Mouse (Mus musculus): ENCODE measurements around the gene 9530053A07Rik. TPM values are rescaled to one million over a fixed set of nuclear protein-coding genes. Genes with fewer than 3 reads are reported as not detected.

9530053A07Rik gene
- polyA plus RNA-seq, 1 experiment, result not detected

DNA sequence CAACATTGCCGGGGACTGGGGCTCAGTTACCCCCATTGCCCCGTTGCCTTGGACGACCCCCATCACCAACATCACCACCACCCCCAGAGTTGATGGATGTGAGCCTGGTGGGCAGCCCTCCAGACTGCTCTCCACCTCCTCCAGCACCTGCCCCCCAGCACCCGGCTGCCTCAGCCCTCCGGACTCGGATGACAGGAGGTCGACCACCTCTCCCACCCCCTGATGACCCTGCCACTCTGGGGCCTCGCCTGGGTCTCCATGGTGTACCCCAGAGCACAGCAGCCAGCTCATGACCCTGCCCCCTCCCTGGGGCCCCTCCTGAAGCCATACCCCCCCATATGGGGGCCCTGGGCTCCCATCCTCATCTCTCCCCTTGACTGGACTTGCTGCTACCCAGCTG lies 57.4 kb downstream of the 9530053A07Rik start:
- no peaks in the 10 kb centered on the region for H3K27me3 ChIP-seq (ENCODE audit: control insufficient read depth, insufficient read depth, low read length)
- H3K4me3 ChIP-seq (ENCODE audit: extremely low read depth, insufficient read depth, insufficient read length), result no peak overlapping the region
- TF ChIP-seq CTCF (IDR thresholded peaks at IDR 0.05; ENCODE audit: extremely low read depth, insufficient read depth, insufficient read length, insufficient replicate concordance), result no peak
- TF ChIP-seq POLR2A (IDR thresholded peaks at IDR 0.05; ENCODE audit: low read depth, low read length), result no peak
- peaks cover 45% of the 10 kb centered on the region for H3K36me3 ChIP-seq (ENCODE audit: control insufficient read depth, insufficient read depth, low read length)
- no peak overlapping the region for H3K27ac ChIP-seq (ENCODE audit: insufficient read depth, low read length)
- no peak for DNase-seq (ENCODE audit: low read depth in 1 of 2, low spot score in 2 of 2)
- 95% methylated on average over 8 of the region's 8 CpGs for WGBS
- no peaks in the 10 kb centered on the region for H3K4me1 ChIP-seq (ENCODE audit: control insufficient read depth, insufficient read depth, insufficient read length)

DNA sequence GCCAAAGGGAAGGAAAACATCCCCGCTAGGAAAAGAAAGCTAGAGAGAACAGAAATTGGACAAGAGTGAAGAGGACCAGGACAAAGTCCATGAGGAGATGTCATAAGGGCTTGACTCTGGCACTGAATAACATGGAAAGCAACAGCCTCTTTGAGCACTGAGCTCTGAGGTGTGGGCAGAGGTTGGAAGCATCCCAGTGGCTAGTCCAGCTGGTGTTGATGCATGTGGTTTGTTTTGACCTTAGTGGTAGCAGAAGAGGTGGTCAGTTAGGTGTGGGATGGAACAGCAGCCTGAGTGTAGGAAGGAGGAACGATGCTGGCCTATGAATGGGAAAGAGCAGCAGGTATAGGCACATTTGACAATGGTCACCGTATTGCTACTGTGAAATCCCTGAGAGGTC lies 62.2 kb downstream of the 9530053A07Rik start:
- H3K36me3 ChIP-seq (ENCODE audit: control insufficient read depth, insufficient read depth, low read length), result peaks cover 9% of the 10 kb centered on the region
- WGBS, result 93% methylated on average over 3 of the region's 3 CpGs
- no peak for DNase-seq (ENCODE audit: low read depth in 1 of 2, low spot score in 2 of 2)
- H3K27me3 ChIP-seq (ENCODE audit: control insufficient read depth, insufficient read depth, low read length), result no peaks in the 10 kb centered on the region
- no peak overlapping the region for H3K27ac ChIP-seq (ENCODE audit: insufficient read depth, low read length)
- no peaks in the 10 kb centered on the region for H3K4me1 ChIP-seq (ENCODE audit: control insufficient read depth, insufficient read depth, insufficient read length)
- TF ChIP-seq CTCF (IDR thresholded peaks at IDR 0.05; ENCODE audit: extremely low read depth, insufficient read depth, insufficient read length, insufficient replicate concordance) (no peak), POLR2A (IDR thresholded peaks at IDR 0.05; ENCODE audit: low read depth, low read length) (no peak)
- H3K4me3 ChIP-seq (ENCODE audit: extremely low read depth, insufficient read depth, insufficient read length), result no peak overlapping the region

DNA sequence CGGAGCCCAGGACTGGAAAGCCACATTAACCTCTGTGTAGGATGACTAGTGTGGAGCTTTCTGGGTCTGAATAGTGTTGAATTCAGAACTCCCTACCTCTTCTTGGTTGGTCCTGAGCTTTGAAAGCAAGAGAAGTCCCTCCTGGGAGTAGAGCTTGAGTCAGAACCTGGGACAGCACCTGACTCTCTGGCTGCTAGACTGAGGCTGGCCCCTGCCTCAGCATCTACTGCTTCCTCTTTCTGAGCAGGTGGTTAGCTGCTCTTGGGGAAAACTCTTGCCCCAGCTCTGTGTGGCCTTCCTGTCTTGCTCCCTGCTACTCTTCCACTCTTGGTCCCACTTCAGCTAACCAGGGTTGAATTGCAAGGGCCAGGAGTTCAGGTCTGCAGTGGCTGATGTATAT lies 62.6 kb downstream of the 9530053A07Rik start:
- DNase-seq (ENCODE audit: low read depth in 1 of 2, low spot score in 2 of 2), result no peak
- no peak for TF ChIP-seq POLR2A (IDR thresholded peaks at IDR 0.05; ENCODE audit: low read depth, low read length)
- TF ChIP-seq CTCF (IDR thresholded peaks at IDR 0.05; ENCODE audit: extremely low read depth, insufficient read depth, insufficient read length, insufficient replicate concordance), result no peak
- Histone ChIP-seq H3K27me3 (ENCODE audit: control insufficient read depth, insufficient read depth, low read length) (no peaks in the 10 kb centered on the region), H3K4me1 (ENCODE audit: control insufficient read depth, insufficient read depth, insufficient read length) (no peaks in the 10 kb centered on the region), H3K36me3 (ENCODE audit: control insufficient read depth, insufficient read depth, low read length) (peaks cover 5% of the 10 kb centered on the region; the same call in 1 of the 2 replicates), H3K27ac (ENCODE audit: insufficient read depth, low read length) (no peak overlapping the region), H3K4me3 (ENCODE audit: extremely low read depth, insufficient read depth, insufficient read length) (no peak overlapping the region)
- 94% methylated on average over 1 of the region's 1 CpGs for WGBS

DNA sequence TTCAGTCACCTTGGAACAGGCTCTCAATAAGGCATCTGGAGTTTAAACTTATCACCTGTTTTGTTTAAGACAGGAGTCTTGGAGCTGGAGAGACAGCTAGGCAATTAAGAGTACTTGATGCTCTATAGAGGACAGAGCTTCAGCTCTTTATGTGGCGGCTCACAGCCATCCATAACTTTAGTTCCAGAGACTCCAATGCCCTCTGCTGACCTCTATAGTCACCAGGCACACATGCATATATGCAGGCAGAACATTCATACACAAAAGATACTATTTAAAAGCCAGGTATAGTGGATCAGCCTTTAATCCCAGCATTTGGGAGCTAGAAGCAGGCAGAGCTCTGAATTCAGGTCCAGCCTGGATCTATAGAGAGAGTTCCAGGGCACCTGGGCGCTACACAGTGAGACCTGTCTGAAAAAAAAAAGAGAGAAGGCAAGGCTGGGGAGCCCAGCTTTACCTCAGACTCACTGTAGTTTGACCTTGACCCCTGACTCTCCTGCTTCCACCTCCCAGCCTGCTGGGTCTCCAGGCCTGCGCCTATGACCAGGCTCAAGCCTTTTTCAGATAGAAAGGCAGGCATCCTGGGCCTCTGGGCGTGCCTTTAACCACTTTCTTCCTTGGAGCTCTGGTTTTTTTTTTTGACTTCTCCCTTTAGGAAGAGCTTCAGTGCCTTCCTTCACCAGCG lies 66.3 kb downstream of the 9530053A07Rik start:
- no peak for DNase-seq (ENCODE audit: low read depth in 1 of 2, low spot score in 2 of 2)
- TF ChIP-seq POLR2A (IDR thresholded peaks at IDR 0.05; ENCODE audit: low read depth, low read length) (no peak), CTCF (IDR thresholded peaks at IDR 0.05; ENCODE audit: extremely low read depth, insufficient read depth, insufficient read length, insufficient replicate concordance) (no peak)
- WGBS, result 91% methylated on average over 5 of the region's 5 CpGs
- H3K27ac ChIP-seq (ENCODE audit: insufficient read depth, low read length), result no peak overlapping the region
- no peak overlapping the region for H3K4me3 ChIP-seq (ENCODE audit: extremely low read depth, insufficient read depth, insufficient read length)
- H3K4me1 ChIP-seq (ENCODE audit: control insufficient read depth, insufficient read depth, insufficient read length), result no peaks in the 10 kb centered on the region
- H3K36me3 ChIP-seq (ENCODE audit: control insufficient read depth, insufficient read depth, low read length), result no peaks in the 10 kb centered on the region
- no peaks in the 10 kb centered on the region for H3K27me3 ChIP-seq (ENCODE audit: control insufficient read depth, insufficient read depth, low read length)

DNA sequence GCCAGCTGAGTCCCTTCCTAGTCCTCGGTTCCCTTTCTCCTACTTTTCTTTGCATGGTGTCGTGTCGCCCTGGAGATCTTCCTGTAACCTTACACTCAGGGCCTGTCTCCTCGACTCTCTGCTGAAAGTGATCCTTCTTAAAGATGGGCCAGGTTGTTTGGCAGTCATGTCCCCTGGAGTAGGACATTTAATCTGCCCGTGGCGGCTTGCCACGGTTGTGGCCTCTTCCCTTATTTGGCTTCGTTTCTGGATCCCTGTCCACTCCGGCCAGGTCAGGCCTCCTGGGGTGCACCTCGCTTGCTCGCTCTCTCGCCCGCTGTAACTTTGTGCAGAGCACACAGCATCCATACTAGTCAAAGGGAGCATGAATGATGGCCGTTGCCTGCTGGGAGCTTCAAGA lies 67.3 kb downstream of the 9530053A07Rik start:
- DNase-seq (ENCODE audit: low read depth in 1 of 2, low spot score in 2 of 2), result no peak
- Histone ChIP-seq H3K36me3 (ENCODE audit: control insufficient read depth, insufficient read depth, low read length) (no peaks in the 10 kb centered on the region), H3K4me1 (ENCODE audit: control insufficient read depth, insufficient read depth, insufficient read length) (no peaks in the 10 kb centered on the region), H3K27me3 (ENCODE audit: control insufficient read depth, insufficient read depth, low read length) (no peaks in the 10 kb centered on the region), H3K27ac (ENCODE audit: insufficient read depth, low read length) (no peak overlapping the region), H3K4me3 (ENCODE audit: extremely low read depth, insufficient read depth, insufficient read length) (no peak overlapping the region)
- WGBS, result 89% methylated on average over 14 of the region's 14 CpGs
- TF ChIP-seq POLR2A (IDR thresholded peaks at IDR 0.05; ENCODE audit: low read depth, low read length) (no peak), CTCF (IDR thresholded peaks at IDR 0.05; ENCODE audit: extremely low read depth, insufficient read depth, insufficient read length, insufficient replicate concordance) (no peak)

DNA sequence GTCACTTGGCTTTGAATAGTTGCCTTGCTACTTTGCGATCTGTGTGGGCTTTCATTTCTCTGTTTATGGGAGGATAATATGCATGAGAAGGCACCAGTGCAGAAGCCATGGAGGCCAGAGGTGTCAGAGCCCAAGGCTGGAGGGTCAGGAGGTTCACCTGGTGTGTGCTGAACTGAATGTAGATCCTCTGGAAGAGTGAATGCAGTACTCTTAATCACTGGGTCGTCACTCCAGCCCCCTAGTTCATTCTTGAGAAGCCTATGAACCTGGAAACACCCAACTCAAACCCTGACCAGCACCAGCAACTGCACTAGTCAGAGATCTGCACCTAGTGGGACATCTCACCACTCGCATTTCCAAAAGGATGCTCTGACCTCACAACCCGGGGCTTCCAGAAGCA lies 69.8 kb downstream of the 9530053A07Rik start:
- no peak overlapping the region for H3K4me3 ChIP-seq (ENCODE audit: extremely low read depth, insufficient read depth, insufficient read length)
- TF ChIP-seq POLR2A (IDR thresholded peaks at IDR 0.05; ENCODE audit: low read depth, low read length) (no peak), CTCF (IDR thresholded peaks at IDR 0.05; ENCODE audit: extremely low read depth, insufficient read depth, insufficient read length, insufficient replicate concordance) (no peak)
- no peaks in the 10 kb centered on the region for H3K36me3 ChIP-seq (ENCODE audit: control insufficient read depth, insufficient read depth, low read length)
- no peaks in the 10 kb centered on the region for H3K4me1 ChIP-seq (ENCODE audit: control insufficient read depth, insufficient read depth, insufficient read length)
- DNase-seq (ENCODE audit: low read depth in 1 of 2, low spot score in 2 of 2), result no peak
- WGBS, result 73% methylated on average over 4 of the region's 4 CpGs
- H3K27me3 ChIP-seq (ENCODE audit: control insufficient read depth, insufficient read depth, low read length), result no peaks in the 10 kb centered on the region
- no peak overlapping the region for H3K27ac ChIP-seq (ENCODE audit: insufficient read depth, low read length)

Measured in spleen, adult 2 months (tissue).